Mouse (Mus musculus) CH12.LX (cell line): ENCODE measurements around the gene Casq1.

Experiments
- CTCF ChIP-seq, 2 experiments: IDR thresholded peaks in 1 of 2; conservative IDR thresholded peaks in 1 of 2; 2 replicates each; pipeline ENCODE4 v1.5.1; 2011 to 2012; ENCODE audit warnings: low read depth in 2 of 2, low read length in 2 of 2, improper control_type of control experiment in 1 of 2, inconsistent platforms in 1 of 2, mild to moderate bottlenecking in 1 of 2, moderate library complexity in 1 of 2
- JUND ChIP-seq: conservative IDR thresholded peaks from 2 replicates; pipeline ENCODE4 v1.6.1; 2011; ENCODE audit warnings: low read depth, low read length, improper control_type of control experiment
- POLR2A ChIP-seq: IDR thresholded peaks from 2 replicates; pipeline ENCODE4 v1.6.1; 2011; ENCODE audit warnings: low read depth, mild to moderate bottlenecking, improper control_type of control experiment, low read length
- SMC3 ChIP-seq: IDR thresholded peaks from 2 replicates; pipeline ENCODE4 v1.6.1; 2011; ENCODE audit warnings: low read depth, low read length, improper control_type of control experiment
- TCF12 ChIP-seq: IDR thresholded peaks from 2 replicates; pipeline ENCODE4 v1.6.1; 2014; ENCODE audit warnings: low read depth, mild to moderate bottlenecking, inconsistent platforms, low read length, improper control_type of control experiment
- USF1 ChIP-seq: IDR thresholded peaks from 2 replicates; pipeline ENCODE4 v1.6.1; 2014; ENCODE audit warnings: low read depth, mild to moderate bottlenecking, inconsistent platforms, low read length, improper control_type of control experiment

GRCm38 (mm10) chr1:172173181-172173580 lies 46.5 kb downstream of the Casq1 start:
- TF ChIP-seq SMC3 (no peak), JUND (no peak), CTCF (conservative IDR thresholded peaks at IDR 0.05 in 1 of 2, IDR thresholded peaks at IDR 0.05 in 1 of 2; ENCODE audit: low read depth in 2 of 2, low read length in 2 of 2) (no peak), POLR2A (no peak), USF1 (no peak), TCF12 (no peak)
